Mouse (Mus musculus) liver, adult 2 months (tissue): ENCODE measurements around the gene Rasa4. TPM values are rescaled to one million over a fixed set of nuclear protein-coding genes. Genes with fewer than 3 reads are reported as not detected.
A peak's percentile ranks its signal among the peaks of the same experiment; 100 is the strongest.

Experiments
- DNase-seq: peaks from one replicate; pipeline ENCODE4 v3.0.0-alpha.2; 2011; ENCODE audit warnings: low read depth, low spot score; ENCODE audit errors: extremely low read depth
- H3K27ac ChIP-seq: fragments of 200-500 bp; replicated peaks from 2 replicates; pipeline ENCODE4 v1.5.1; 2012; ENCODE audit warnings: low read depth, mild to moderate bottlenecking, control low read depth, inconsistent platforms, low read length; ENCODE audit not compliant: insufficient read depth
- H3K27me3 ChIP-seq: fragments of 200-500 bp; 2 replicates; pipeline ENCODE4 v1.6.1; 2012; ENCODE audit warnings: mild to moderate bottlenecking, moderate library complexity, low read length, inconsistent platforms; ENCODE audit not compliant: control insufficient read depth, insufficient read depth
- H3K36me3 ChIP-seq: fragments of 200-500 bp; 2 replicates; pipeline ENCODE4 v1.6.1; 2012; ENCODE audit warnings: low read length, inconsistent platforms; ENCODE audit not compliant: control insufficient read depth, insufficient read depth
- H3K4me1 ChIP-seq: fragments of 200-500 bp; 2 replicates; pipeline ENCODE4 v1.6.1; 2011; ENCODE audit warnings: low read length; ENCODE audit not compliant: control insufficient read depth, insufficient read depth
- H3K4me3 ChIP-seq: fragments of 200-500 bp; 2 replicates; pipeline ENCODE4 v1.5.1; 2011; ENCODE audit warnings: low read depth, mild to moderate bottlenecking, control low read depth, low read length, moderate library complexity; ENCODE audit not compliant: insufficient read depth
- H3K79me2 ChIP-seq: fragments of 200-500 bp; 2 replicates; pipeline ENCODE4 v1.6.1; 2012; ENCODE audit warnings: inconsistent platforms, mild to moderate bottlenecking, low read length, moderate library complexity; ENCODE audit not compliant: control insufficient read depth, insufficient read depth
- H3K9ac ChIP-seq: fragments of 200-500 bp; 2 replicates; pipeline ENCODE4 v1.6.1; 2012; ENCODE audit warnings: low read depth, mild to moderate bottlenecking, control low read depth, inconsistent platforms, low read length
- CTCF ChIP-seq: fragments of 200-500 bp; IDR thresholded peaks from 2 replicates; pipeline ENCODE4 v1.5.1; 2011; ENCODE audit warnings: low read depth, low read length, control low read depth
- POLR2A ChIP-seq: fragments of 200-500 bp; IDR thresholded peaks from 2 replicates; pipeline ENCODE4 v1.6.1; 2011; ENCODE audit warnings: low read length, control low read depth; ENCODE audit not compliant: insufficient read depth; ENCODE audit errors: extremely low read depth
- WGBS: fragments of 180-500 bp; shearing (Covaris S2); methylation state at CpG from one replicate; pipeline ENCODE4 v1.1.7; 2018; 5-methylcytosine and 5-hydroxymethylcytosine counted together
- polyA plus RNA-seq: library from polyadenylated mRNA; depleted of rRNA; stranded (reverse); fragments of >200 nt; gene quantifications from 2 replicates; pipeline ENCODE4 v1.2.3, GENCODE M21; 2012; rRNA removed
- total RNA-seq: library from RNA; depleted of rRNA; stranded (reverse); fragments of >200 nt; gene quantifications from 2 replicates; pipeline ENCODE4 v1.2.3, GENCODE M21; 2014; rRNA removed

The Rasa4 gene
- total RNA-seq (1.0 and 2.1 TPM in 2 replicates), polyA plus RNA-seq (0.70 and 2.0 TPM in 2 replicates)

DNA sequence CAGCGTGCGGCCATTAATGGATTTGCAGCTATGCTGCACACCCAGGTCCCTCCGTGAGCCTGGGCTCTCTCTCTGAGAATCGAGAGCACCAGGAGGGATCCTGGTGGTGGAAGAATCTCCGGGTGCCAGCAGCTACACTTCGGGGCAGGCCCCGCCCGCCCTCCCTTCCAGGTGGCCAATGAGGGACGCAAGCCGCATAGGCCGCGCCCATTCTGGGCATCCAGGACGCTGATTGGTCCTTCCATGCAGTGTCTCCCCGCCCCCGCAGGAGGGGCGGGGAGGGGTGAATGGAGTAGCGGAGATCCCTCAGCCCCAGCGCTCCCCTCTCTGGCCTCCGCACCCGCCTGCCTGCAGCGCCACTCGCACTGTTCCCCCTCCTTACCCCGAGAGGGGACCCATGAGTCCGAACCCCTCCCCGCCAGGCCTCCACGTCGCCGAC is at the start of gene Rasa4:
Gene Rasa4 (plus strand): TSS at position 248 of the 439 bp plus-strand sequence.
- under 1% methylated on average over 28 of the region's 28 CpGs for WGBS
- Histone ChIP-seq H3K4me1 (peaks cover 2% of the 10 kb centered on the region), H3K4me3 (peak within 1 kb of the TSS; percentile 75), H3K27me3 (0 out of 2 replicates have a peak, but pooled peaks cover 6% of the 10 kb centered on the region), H3K27ac (no peak within 1 kb of the TSS), H3K9ac (peak within 1 kb of the TSS; percentile 76), H3K36me3 (no peaks in the 10 kb centered on the region), H3K79me2 (no peaks in the 10 kb centered on the region)
- no peak for TF ChIP-seq POLR2A
- no peak for TF ChIP-seq CTCF
- DNase-seq = peak; percentile 64

DNA sequence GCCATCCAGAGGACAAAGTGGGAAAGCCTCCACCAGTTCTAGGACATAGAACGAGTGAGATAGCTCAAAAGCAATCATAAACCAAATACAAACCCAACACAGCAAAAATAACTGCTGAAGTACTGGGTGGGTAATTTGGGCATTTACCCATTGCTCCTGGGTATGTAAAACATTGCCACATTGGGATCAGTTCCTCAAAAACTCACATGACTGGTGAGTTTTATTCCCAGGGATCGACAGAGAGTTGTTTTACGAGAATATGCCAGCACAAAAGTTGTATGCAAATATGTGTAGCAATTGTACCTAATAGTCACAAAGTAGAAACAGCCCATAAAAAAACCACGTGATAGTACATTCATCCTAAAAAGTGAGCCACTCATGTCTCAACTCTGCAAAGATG is 48.8 kb upstream of the Rasa4 start:
- TF ChIP-seq POLR2A = no peak
- no peak for TF ChIP-seq CTCF
- Histone ChIP-seq H3K9ac (no peak overlapping the region), H3K36me3 (no peaks in the 10 kb centered on the region), H3K27me3 (no peaks in the 10 kb centered on the region), H3K4me1 (no peaks in the 10 kb centered on the region), H3K79me2 (no peaks in the 10 kb centered on the region), H3K4me3 (no peak overlapping the region), H3K27ac (no peak overlapping the region)
- 79% methylated on average over 4 of the region's 4 CpGs for WGBS
- DNase-seq = no peak

DNA sequence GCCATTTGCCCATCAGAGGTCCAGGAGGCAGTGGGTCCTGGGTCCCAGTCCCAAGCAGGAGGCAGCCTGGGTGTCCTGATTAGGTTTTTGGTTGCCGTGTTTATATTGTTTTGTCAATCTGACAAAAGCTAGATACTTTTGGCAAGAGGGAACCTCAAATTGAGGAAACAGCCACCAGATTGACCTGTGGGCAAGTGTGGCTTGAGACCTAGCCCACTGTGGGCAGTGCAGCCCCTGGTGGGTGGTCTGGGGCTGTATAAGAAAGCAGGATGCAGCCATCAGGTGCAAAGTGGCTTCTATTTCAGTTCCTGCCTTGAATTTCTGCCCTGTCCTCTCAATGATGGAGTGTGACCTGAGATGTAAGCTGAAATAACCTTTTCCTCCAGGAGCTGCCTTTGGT is 48.4 kb upstream of the Rasa4 start:
- no peak for DNase-seq
- 88% methylated on average over 1 of the region's 1 CpGs for WGBS

DNA sequence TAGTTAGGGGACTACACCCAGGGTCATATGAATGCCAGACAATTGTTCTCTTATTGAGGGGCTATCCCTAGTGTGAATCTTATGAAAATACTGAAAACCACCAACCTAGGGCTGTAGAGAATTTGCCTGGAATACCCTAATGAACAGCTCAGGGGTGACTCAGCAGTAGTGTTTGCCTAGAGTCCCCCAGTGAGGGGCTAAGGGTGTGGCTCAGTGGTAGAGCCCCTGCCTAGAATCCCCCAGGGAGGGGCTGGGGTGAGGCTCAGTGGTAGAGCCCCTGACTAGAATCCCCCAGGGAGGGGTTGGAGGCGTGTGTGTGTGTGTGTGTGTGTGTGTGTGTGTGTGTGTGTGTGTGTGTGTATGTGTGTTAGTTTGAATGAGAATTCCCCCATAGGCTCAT is 47.0 kb upstream of the Rasa4 start:
- no peak for DNase-seq
- TF ChIP-seq POLR2A (no peak), CTCF (no peak)
- no peak overlapping the region for H3K4me3 ChIP-seq
- no peaks in the 10 kb centered on the region for H3K4me1 ChIP-seq
- H3K36me3 ChIP-seq = no peaks in the 10 kb centered on the region
- no peaks in the 10 kb centered on the region for H3K27me3 ChIP-seq
- no peak overlapping the region for H3K9ac ChIP-seq
- H3K27ac ChIP-seq = no peak overlapping the region
- no peaks in the 10 kb centered on the region for H3K79me2 ChIP-seq
- 88% methylated on average over 1 of the region's 1 CpGs for WGBS

More for the DNA sequence above, 48.4 kb upstream of the Rasa4 start:
- TF ChIP-seq POLR2A (no peak), CTCF (no peak)
- no peaks in the 10 kb centered on the region for H3K27me3 ChIP-seq
- no peaks in the 10 kb centered on the region for H3K79me2 ChIP-seq
- no peak overlapping the region for H3K4me3 ChIP-seq
- H3K36me3 ChIP-seq = no peaks in the 10 kb centered on the region
- no peak overlapping the region for H3K27ac ChIP-seq
- no peak overlapping the region for H3K9ac ChIP-seq
- no peaks in the 10 kb centered on the region for H3K4me1 ChIP-seq

DNA sequence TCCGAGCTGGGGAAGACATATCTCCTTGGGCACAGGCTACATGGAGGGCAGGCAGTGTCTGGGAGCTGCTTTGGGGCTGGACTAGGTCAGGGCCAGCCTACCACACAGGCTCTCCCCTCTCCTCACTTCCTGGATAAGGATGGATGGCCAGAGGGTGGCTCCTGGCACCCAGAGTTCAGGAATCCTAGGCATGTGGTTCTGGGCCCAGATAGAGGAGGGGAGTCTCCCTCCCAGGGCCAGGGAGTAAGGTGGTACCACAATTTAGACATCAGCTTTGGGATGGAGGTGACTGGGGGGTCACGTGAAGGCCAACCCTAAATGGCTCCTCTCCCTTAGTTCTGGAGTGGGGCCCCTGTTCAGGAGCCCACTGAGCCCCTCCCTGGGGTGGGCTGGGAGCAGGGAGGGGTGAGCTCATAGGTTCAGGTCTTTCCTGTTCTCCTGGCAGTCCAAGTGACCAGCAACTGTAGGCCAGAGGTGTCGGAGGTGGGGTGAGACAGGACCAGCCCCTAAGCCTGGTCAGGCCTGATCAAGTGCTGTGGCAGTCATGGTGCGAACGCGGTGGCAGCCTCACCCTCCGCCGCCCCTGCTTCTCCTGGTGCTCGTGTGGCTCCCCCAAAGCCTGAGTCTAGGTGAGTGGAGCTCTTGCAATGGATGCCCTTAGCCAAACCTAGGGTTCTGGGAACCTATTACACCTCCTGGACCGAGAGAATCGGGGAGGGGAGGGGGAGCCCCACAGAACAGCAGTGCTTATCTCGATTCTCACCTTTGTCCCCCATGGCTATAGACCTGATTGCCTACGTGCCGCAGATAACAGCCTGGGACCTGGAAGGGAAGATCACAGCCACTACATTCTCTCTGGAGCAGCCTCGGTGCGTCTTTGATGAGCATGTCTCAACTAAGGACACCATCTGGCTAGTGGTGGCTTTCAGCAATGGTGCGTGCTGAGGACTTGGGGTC is 45.2 kb upstream of the Rasa4 start, which contains the start of gene Upk3b:
Gene Upk3b (plus strand): TSS at position 239 of the 957 bp plus-strand sequence.
- H3K79me2 ChIP-seq = no peaks in the 10 kb centered on the region
- 59% methylated on average over 17 of the region's 17 CpGs for WGBS
- H3K4me1 ChIP-seq = no peaks in the 10 kb centered on the region
- no peak within 1 kb of the TSS for H3K27ac ChIP-seq
- H3K36me3 ChIP-seq = no peaks in the 10 kb centered on the region
- H3K4me3 ChIP-seq = no peak within 1 kb of the TSS
- no peak for DNase-seq
- no peak for TF ChIP-seq POLR2A
- no peak for TF ChIP-seq CTCF
- H3K27me3 ChIP-seq = no peaks in the 10 kb centered on the region
- no peak within 1 kb of the TSS for H3K9ac ChIP-seq
